Mouse (Mus musculus) cerebellum, adult 9-11 months (tissue): ENCODE measurements around the gene Krtap1-5.
A peak's percentile ranks its signal among the peaks of the same experiment; 100 is the strongest.
"Not testable (repeated sequence)": the region's sequence is repeated elsewhere in the genome, so short reads cannot be mapped to it uniquely, and the experiment has no call there.

ENCODE experiments used
- DNase-seq: peaks from one replicate; pipeline ENCODE4 v3.0.0; 2022

The Krtap1-5 gene

GRCm38 (mm10) chr11:99580636-99581035 is at the start of gene Krtap1-5:
TSS of gene Krtap1-5 (minus strand) at chr11:99581016.
- DNase-seq: no peak

- DNase-seq: no peak
These were observed 47.3 kb upstream of the Krtap1-5 start, which contains the start of gene Krtap4-1 for GRCm38 (mm10) chr11:99628138-99628537. TSS of gene Krtap4-1 (minus strand) at chr11:99628238.

GRCm38 (mm10) chr11:99620335-99620734 is 39.5 kb upstream of the Krtap1-5 start, which contains the start of gene Gm11562:
TSS of gene Gm11562 (minus strand) at chr11:99620435.
- DNase-seq: no peak

GRCm38 (mm10) chr11:99614796-99615363 is 34.1 kb upstream of the Krtap1-5 start, which contains the start of gene Krtap2-4:
TSS of gene Krtap2-4 (minus strand) at chr11:99614846.
- no peak for DNase-seq

- DNase-seq: not testable (repeated sequence)
These were observed 29.3 kb upstream of the Krtap1-5 start, which contains the start of gene Gm11937 for GRCm38 (mm10) chr11:99610089-99610488. TSS of gene Gm11937 (minus strand) at chr11:99610189.

GRCm38 (mm10) chr11:99609126-99609525 is 28.3 kb upstream of the Krtap1-5 start:
- peak; percentile 53 for DNase-seq

- DNase-seq: not testable (repeated sequence)
These were observed 22.4 kb upstream of the Krtap1-5 start, which contains the start of gene Gm11938 for GRCm38 (mm10) chr11:99603208-99603607. TSS of gene Gm11938 (minus strand) at chr11:99603308.

GRCm38 (mm10) chr11:99597742-99598141 is 16.9 kb upstream of the Krtap1-5 start, which contains the start of gene Krtap9-3:
TSS of gene Krtap9-3 (minus strand) at chr11:99598105.
- DNase-seq: not testable (repeated sequence)

- no peak for DNase-seq
These were observed 10.2 kb upstream of the Krtap1-5 start, which contains the start of gene Krtap1-3 for GRCm38 (mm10) chr11:99590981-99591380. TSS of gene Krtap1-3 (minus strand) at chr11:99591339.

GRCm38 (mm10) chr11:99585096-99585495 is 4.3 kb upstream of the Krtap1-5 start:
- no peak for DNase-seq

GRCm38 (mm10) chr11:99583245-99583704 is 2.5 kb upstream of the Krtap1-5 start, which contains the start of gene Krtap1-4:
TSS of gene Krtap1-4 (minus strand) at chr11:99583654.
- no peak for DNase-seq

- no peak for DNase-seq
These were observed 748 bp upstream of the Krtap1-5 start for GRCm38 (mm10) chr11:99581564-99581963.

- no peak for DNase-seq
These were observed 235 bp upstream of the Krtap1-5 start for GRCm38 (mm10) chr11:99581051-99581450.

GRCm38 (mm10) chr11:99574106-99574505 is 6.7 kb downstream of the Krtap1-5 start:
- peak; percentile 28 for DNase-seq

- DNase-seq: no peak
These were observed 7.7 kb downstream of the Krtap1-5 start for GRCm38 (mm10) chr11:99573164-99573563.

- no peak for DNase-seq
These were observed 14.3 kb downstream of the Krtap1-5 start, which contains the start of gene Krtap3-1 for GRCm38 (mm10) chr11:99566530-99566929. TSS of gene Krtap3-1 (minus strand) at chr11:99566630.

- DNase-seq: no peak
These were observed 18.2 kb downstream of the Krtap1-5 start for GRCm38 (mm10) chr11:99562580-99562979.

- no peak for DNase-seq
These were observed 21.4 kb downstream of the Krtap1-5 start, which contains the start of gene Gm11939 for GRCm38 (mm10) chr11:99559366-99559765. TSS of gene Gm11939 (minus strand) at chr11:99559466.

- DNase-seq: no peak
These were observed 22.7 kb downstream of the Krtap1-5 start for GRCm38 (mm10) chr11:99557976-99558745.

- DNase-seq: no peak
These were observed 24.1 kb downstream of the Krtap1-5 start, which contains the start of gene Krtap3-2 for GRCm38 (mm10) chr11:99556753-99557152. TSS of gene Krtap3-2 (minus strand) at chr11:99556853.

- no peak for DNase-seq
These were observed 24.6 kb downstream of the Krtap1-5 start for GRCm38 (mm10) chr11:99556195-99556594.

GRCm38 (mm10) chr11:99550765-99551164 is 30.1 kb downstream of the Krtap1-5 start, which contains the start of gene Krtap3-3:
TSS of gene Krtap3-3 (minus strand) at chr11:99550865.
- DNase-seq: no peak

- DNase-seq: no peak
These were observed 32.9 kb downstream of the Krtap1-5 start for GRCm38 (mm10) chr11:99547892-99548291.
